Mouse (Mus musculus): ENCODE data around the gene Mthfd1. TPM values are rescaled to one million over a fixed set of nuclear protein-coding genes. Genes with fewer than 3 reads are reported as not detected.

Gene Mthfd1
- polyA plus RNA-seq, 1 experiment from 2014 or later, result 80.2 TPM

- ATAC-seq (replicated peaks; ENCODE audit: low FRiP score) (no peak), DNase-seq (ENCODE audit: low spot score) (no peak)
- Histone ChIP-seq H3K4me1 (replicated peaks; ENCODE audit: control insufficient read depth, insufficient read depth, low read length) (no peaks in the 10 kb centered on the region; the same call in 1 of the 2 replicates), H3K27ac (ENCODE audit: low read depth, low read length) (no peak overlapping the region), H3K9me3 (ENCODE audit: control insufficient read depth, low read length) (no peaks in the 10 kb centered on the region), H3K36me3 (ENCODE audit: control insufficient read depth, insufficient read depth, low read length) (no peaks in the 10 kb centered on the region), H3K4me2 (ENCODE audit: low read depth, low read length, severe bottlenecking) (no peak overlapping the region), H3K27me3 (ENCODE audit: control insufficient read depth, insufficient read depth, low read length) (no peaks in the 10 kb centered on the region), H3K9ac (ENCODE audit: low read length) (no peak overlapping the region), H3K4me3 (ENCODE audit: low read depth, low read length) (no peak overlapping the region)
- 89% methylated on average over 9 of the region's 9 CpGs for WGBS
Observed at GRCm38 (mm10) chr12:76362303-76362676, 107.2 kb downstream of the Mthfd1 start.

GRCm38 (mm10) chr12:76366276-76366675, 111.2 kb downstream of the Mthfd1 start:
- no peaks in the 10 kb centered on the region for H3K9me3 ChIP-seq (ENCODE audit: control insufficient read depth, low read length)
- H3K27me3 ChIP-seq (ENCODE audit: control insufficient read depth, insufficient read depth, low read length), result no peaks in the 10 kb centered on the region
- 88% methylated on average over 3 of the region's 3 CpGs for WGBS
- H3K4me3 ChIP-seq (ENCODE audit: low read depth, low read length), result no peak overlapping the region
- H3K27ac ChIP-seq (ENCODE audit: low read depth, low read length), result no peak overlapping the region
- H3K4me2 ChIP-seq (ENCODE audit: low read depth, low read length, severe bottlenecking), result no peak overlapping the region
- H3K4me1 ChIP-seq (replicated peaks; ENCODE audit: control insufficient read depth, insufficient read depth, low read length), result peaks cover 8% of the 10 kb centered on the region; the same call in 1 of the 2 replicates
- no peak for DNase-seq (ENCODE audit: low spot score)
- ATAC-seq (replicated peaks; ENCODE audit: low FRiP score), result no peak
- H3K9ac ChIP-seq (ENCODE audit: low read length), result no peak overlapping the region
- H3K36me3 ChIP-seq (ENCODE audit: control insufficient read depth, insufficient read depth, low read length), result no peaks in the 10 kb centered on the region

GRCm38 (mm10) chr12:76367096-76367995, 112.2 kb downstream of the Mthfd1 start:
- Histone ChIP-seq H3K27me3 (ENCODE audit: control insufficient read depth, insufficient read depth, low read length) (no peaks in the 10 kb centered on the region), H3K4me1 (replicated peaks; ENCODE audit: control insufficient read depth, insufficient read depth, low read length) (peaks cover 12% of the 10 kb centered on the region; the same call in 1 of the 2 replicates), H3K36me3 (ENCODE audit: control insufficient read depth, insufficient read depth, low read length) (no peaks in the 10 kb centered on the region), H3K9ac (ENCODE audit: low read length) (peak overlapping the region; percentile 99; the same call in 1 of the 2 replicates), H3K4me2 (ENCODE audit: low read depth, low read length, severe bottlenecking) (peak overlapping the region; percentile 85; the same call in 1 of the 2 replicates), H3K4me3 (ENCODE audit: low read depth, low read length) (peak overlapping the region; percentile 91), H3K27ac (ENCODE audit: low read depth, low read length) (no peak overlapping the region), H3K9me3 (ENCODE audit: control insufficient read depth, low read length) (no peaks in the 10 kb centered on the region)
- ATAC-seq (replicated peaks; ENCODE audit: low FRiP score) (no peak), DNase-seq (ENCODE audit: low spot score) (no peak)
- 34% methylated on average over 14 of the region's 14 CpGs for WGBS

GRCm38 (mm10) chr12:76368201-76368789, 113.2 kb downstream of the Mthfd1 start:
- peaks cover 12% of the 10 kb centered on the region; the same call in 1 of the 2 replicates for H3K4me1 ChIP-seq (replicated peaks; ENCODE audit: control insufficient read depth, insufficient read depth, low read length)
- peak overlapping the region; percentile 98; the same call in 1 of the 2 replicates for H3K27ac ChIP-seq (ENCODE audit: low read depth, low read length)
- peak overlapping the region; percentile 85 for H3K4me2 ChIP-seq (ENCODE audit: low read depth, low read length, severe bottlenecking)
- peak overlapping the region; percentile 91 for H3K4me3 ChIP-seq (ENCODE audit: low read depth, low read length)
- DNase-seq (ENCODE audit: low spot score), result no peak
- no peaks in the 10 kb centered on the region for H3K36me3 ChIP-seq (ENCODE audit: control insufficient read depth, insufficient read depth, low read length)
- ATAC-seq (replicated peaks; ENCODE audit: low FRiP score), result no peak
- WGBS, result 11% methylated on average over 9 of the region's 9 CpGs
- peak overlapping the region; percentile 99 for H3K9ac ChIP-seq (ENCODE audit: low read length)
- no peaks in the 10 kb centered on the region for H3K27me3 ChIP-seq (ENCODE audit: control insufficient read depth, insufficient read depth, low read length)
- H3K9me3 ChIP-seq (ENCODE audit: control insufficient read depth, low read length), result no peaks in the 10 kb centered on the region

- Histone ChIP-seq H3K27ac (ENCODE audit: low read depth, low read length) (peak overlapping the region; percentile 98), H3K4me2 (ENCODE audit: low read depth, low read length, severe bottlenecking) (peak overlapping the region; percentile 85), H3K36me3 (ENCODE audit: control insufficient read depth, insufficient read depth, low read length) (no peaks in the 10 kb centered on the region), H3K4me3 (ENCODE audit: low read depth, low read length) (peak overlapping the region; percentile 91), H3K9me3 (ENCODE audit: control insufficient read depth, low read length) (no peaks in the 10 kb centered on the region), H3K4me1 (replicated peaks; ENCODE audit: control insufficient read depth, insufficient read depth, low read length) (peaks cover 12% of the 10 kb centered on the region; the same call in 1 of the 2 replicates), H3K27me3 (ENCODE audit: control insufficient read depth, insufficient read depth, low read length) (no peaks in the 10 kb centered on the region), H3K9ac (ENCODE audit: low read length) (peak overlapping the region; percentile 99)
- ATAC-seq (replicated peaks; ENCODE audit: low FRiP score) (peak; percentile 45), DNase-seq (ENCODE audit: low spot score) (peak; percentile 82)
- under 1% methylated on average over 19 of the region's 26 CpGs for WGBS
Observed at GRCm38 (mm10) chr12:76368790-76369205, 113.7 kb downstream of the Mthfd1 start.

Other genes starting within 250 kb of the Mthfd1 start
- gene Esr2, start 78.0 kb upstream of the Mthfd1 start, polyA plus RNA-seq (2014; fragmentation: Nextera tagmentation; extraction: Ambion mirVana), result 0.05 and 0.31 TPM in 2 replicates
- not detected in 2 replicates for gene Tex21, start 8.6 kb upstream of the Mthfd1 start, polyA plus RNA-seq (2014; fragmentation: Nextera tagmentation; extraction: Ambion mirVana)
- 3.6 and 5.2 TPM in 2 replicates for gene Akap5, start 69.6 kb downstream of the Mthfd1 start, polyA plus RNA-seq (2014; fragmentation: Nextera tagmentation; extraction: Ambion mirVana)
- gene Zbtb25, start 114.3 kb downstream of the Mthfd1 start, polyA plus RNA-seq (2014; fragmentation: Nextera tagmentation; extraction: Ambion mirVana), result 19.8 and 23.0 TPM in 2 replicates
- 8.2 and 8.8 TPM in 2 replicates for gene Zbtb1, start 115.0 kb downstream of the Mthfd1 start, polyA plus RNA-seq (2014; fragmentation: Nextera tagmentation; extraction: Ambion mirVana)
- 4.4 and 4.5 TPM in 2 replicates for gene Hspa2, start 148.9 kb downstream of the Mthfd1 start, polyA plus RNA-seq (2014; fragmentation: Nextera tagmentation; extraction: Ambion mirVana)
- 0.35 and 0.56 TPM in 2 replicates for gene Ppp1r36, start 162.2 kb downstream of the Mthfd1 start, polyA plus RNA-seq (2014; fragmentation: Nextera tagmentation; extraction: Ambion mirVana)